Mouse (Mus musculus) heart, embryonic 11.5 days (tissue): ENCODE results near the gene Gfap. TPM values are rescaled to one million over a fixed set of nuclear protein-coding genes. Genes with fewer than 3 reads are reported as not detected.

ENCODE experiments used
- ATAC-seq: fragments of 200-750 bp; cut with Nextera tagmentation; replicated peaks from 2 replicates; pipeline ENCODE4 v1.8.0; 2017; ENCODE audit warnings: moderate library complexity; ENCODE audit not compliant: insufficient number of reproducible peaks, low FRiP score, low TSS enrichment
- H3K27ac ChIP-seq: fragments of 300-500 bp; sonication (generic); 2 replicates; pipeline ENCODE4 v1.5.1; 2014; ENCODE audit warnings: mild to moderate bottlenecking, low read depth, low read length
- H3K27me3 ChIP-seq: fragments of 300-500 bp; sonication (generic); 2 replicates; pipeline ENCODE4 v1.6.1; 2014; ENCODE audit warnings: mild to moderate bottlenecking, low read length, mixed read lengths; ENCODE audit not compliant: control insufficient read depth, insufficient read depth
- H3K36me3 ChIP-seq: fragments of 300-500 bp; sonication (generic); 2 replicates; pipeline ENCODE4 v1.6.1; 2014; ENCODE audit warnings: mild to moderate bottlenecking, low read length, moderate library complexity, mixed read lengths; ENCODE audit not compliant: control insufficient read depth, insufficient read depth
- H3K4me1 ChIP-seq: fragments of 300-500 bp; sonication (generic); 2 replicates; pipeline ENCODE4 v1.6.1; 2014; ENCODE audit warnings: low read length; ENCODE audit not compliant: control insufficient read depth, insufficient read depth
- H3K4me2 ChIP-seq: fragments of 300-500 bp; sonication (generic); 2 replicates; pipeline ENCODE4 v1.6.1; 2014; ENCODE audit warnings: mild to moderate bottlenecking, moderate library complexity
- H3K4me3 ChIP-seq: fragments of 300-500 bp; sonication (generic); 2 replicates; pipeline ENCODE4 v1.5.1; 2014; ENCODE audit warnings: low read depth, low read length
- H3K9ac ChIP-seq: fragments of 300-500 bp; sonication (generic); 2 replicates; pipeline ENCODE4 v1.6.1; 2014; ENCODE audit warnings: mild to moderate bottlenecking, low read depth, low read length, moderate library complexity
- H3K9me3 ChIP-seq: fragments of 300-500 bp; sonication (generic); replicated peaks from 2 replicates; pipeline ENCODE4 v1.6.1; 2016; ENCODE audit warnings: low read length; ENCODE audit not compliant: control insufficient read depth
- WGBS: fragments of 180-500 bp; shearing (Covaris S2); extraction: QIAGEN DNeasy Blood & Tissue Kit; methylation state at CpG from one replicate; pipeline ENCODE4 v1.1.7; 2014; ENCODE audit not compliant: insufficient replicate concordance; 5-methylcytosine and 5-hydroxymethylcytosine counted together
- polyA plus RNA-seq: library from polyadenylated mRNA; unstranded; fragments of >200 nt; fragmentation: Nextera tagmentation; extraction: Ambion mirVana; gene quantifications from 2 replicates; pipeline ENCODE4 v1.2.1, GENCODE M21; 2014

The Gfap gene
- polyA plus RNA-seq, 1 experiment from 2014 or later: 0.20 TPM

GRCm38 (mm10) chr11:102837385-102837784, 63.3 kb downstream of the Gfap start:
- ATAC-seq: no peak
- Histone ChIP-seq H3K27me3 (no peaks in the 10 kb centered on the region), H3K36me3 (peaks cover 22% of the 10 kb centered on the region), H3K27ac (no peak overlapping the region), H3K9me3 (no peaks in the 10 kb centered on the region), H3K9ac (no peak overlapping the region), H3K4me2 (no peak overlapping the region), H3K4me3 (no peak overlapping the region), H3K4me1 (no peaks in the 10 kb centered on the region)
- WGBS: 95% methylated on average over 1 of the region's 1 CpGs

Other genes starting within 250 kb of the Gfap start
- 0.96 and 1.1 TPM in 2 replicates for gene Meioc, start 237.2 kb downstream of the Gfap start, polyA plus RNA-seq
- 39.5 and 41.8 TPM in 2 replicates for gene Ccdc43, start 203.1 kb downstream of the Gfap start, polyA plus RNA-seq
- gene Adam11, start 139.5 kb downstream of the Gfap start, polyA plus RNA-seq: 5.4 and 6.7 TPM in 2 replicates
- 56.6 and 59.7 TPM in 2 replicates for gene Gjc1, start 81.2 kb downstream of the Gfap start, polyA plus RNA-seq
- gene Higd1b, start 65.1 kb downstream of the Gfap start, polyA plus RNA-seq: not detected in 2 replicates
- 136 and 149 TPM in 2 replicates for gene Eftud2, start 19.9 kb downstream of the Gfap start, polyA plus RNA-seq
- 0.42 and 0.56 TPM in 2 replicates for gene Ccdc103, start 19.7 kb downstream of the Gfap start, polyA plus RNA-seq
- not detected in 2 replicates for gene Fam187a, start 15.7 kb downstream of the Gfap start, polyA plus RNA-seq
- gene Kif18b, start 24.2 kb upstream of the Gfap start, polyA plus RNA-seq: 5.6 and 5.9 TPM in 2 replicates
- 0.76 and 1.0 TPM in 2 replicates for gene C1ql1, start 45.8 kb upstream of the Gfap start, polyA plus RNA-seq
- 49.4 and 53.4 TPM in 2 replicates for gene Nmt1, start 127.3 kb upstream of the Gfap start, polyA plus RNA-seq
- gene Dcakd, start 127.4 kb upstream of the Gfap start, polyA plus RNA-seq: 135 and 141 TPM in 2 replicates
- gene Plcd3, start 200.7 kb upstream of the Gfap start, polyA plus RNA-seq: 3.0 and 3.5 TPM in 2 replicates
- gene Acbd4, start 200.8 kb upstream of the Gfap start, polyA plus RNA-seq: 11.2 and 11.8 TPM in 2 replicates
- 4.2 and 4.4 TPM in 2 replicates for gene Hexim1, start 215.3 kb upstream of the Gfap start, polyA plus RNA-seq
- gene Hexim2, start 231.5 kb upstream of the Gfap start, polyA plus RNA-seq: 3.5 and 5.6 TPM in 2 replicates